Mouse (Mus musculus) thymus, adult 2 months (tissue): Measurements from ENCODE around the gene Lrrc8e.

Experiments used
- CTCF ChIP-seq: fragments of 200-500 bp; IDR thresholded peaks from 2 replicates; pipeline ENCODE4 v1.5.1; 2012; ENCODE audit warnings: mild to moderate bottlenecking, control low read depth, low read length, moderate library complexity, borderline replicate concordance; ENCODE audit not compliant: control insufficient read depth, poor library complexity, insufficient read depth; ENCODE audit errors: extremely low read depth
- POLR2A ChIP-seq: fragments of 200-500 bp; IDR thresholded peaks from 2 replicates; pipeline ENCODE4 v1.6.1; 2012; ENCODE audit warnings: mild to moderate bottlenecking, low read length, control low read depth, moderate library complexity; ENCODE audit not compliant: control insufficient read depth, poor library complexity, insufficient read depth; ENCODE audit errors: extremely low read depth

GRCm38 (mm10) chr8:4216296-4216695 lies 10.3 kb upstream of the Lrrc8e start:
- no peak for TF ChIP-seq CTCF
- TF ChIP-seq POLR2A = no peak
